Mouse (Mus musculus): ENCODE data around the gene Birc6. TPM values are rescaled to one million over a fixed set of nuclear protein-coding genes. Genes with fewer than 3 reads are reported as not detected.
"Not testable (repeated sequence)": the region's sequence is repeated elsewhere in the genome, so short reads cannot be mapped to it uniquely, and the experiment has no call there.

The Birc6 gene
- polyA plus RNA-seq, 1 experiment from 2014 or later, result 92.4 TPM

GRCm38 (mm10) chr17:74684927-74685326 is 156.8 kb downstream of the Birc6 start:
- Histone ChIP-seq H3K27me3 (replicated peaks; ENCODE audit: low read depth, poor library complexity, severe bottlenecking) (no peaks in the 10 kb centered on the region), H3K27ac (replicated peaks) (no peak overlapping the region), H3K4me1 (no peaks in the 10 kb centered on the region), H3K36me3 (replicated peaks) (peaks cover 64% of the 10 kb centered on the region), H3K4me3 (no peak overlapping the region), H3K9me3 (no peaks in the 10 kb centered on the region)
- DNase-seq (ENCODE audit: low spot score), result no peak
- 93% methylated on average over 3 of the region's 3 CpGs for WGBS

- Histone ChIP-seq H3K4me1 (no peaks in the 10 kb centered on the region), H3K27ac (replicated peaks) (no peak overlapping the region), H3K4me3 (no peak overlapping the region), H3K27me3 (replicated peaks; ENCODE audit: low read depth, poor library complexity, severe bottlenecking) (no peaks in the 10 kb centered on the region), H3K36me3 (replicated peaks) (peaks cover 68% of the 10 kb centered on the region), H3K9me3 (no peaks in the 10 kb centered on the region)
- 91% methylated on average over 2 of the region's 2 CpGs for WGBS
- no peak for DNase-seq (ENCODE audit: low spot score)
Measured at GRCm38 (mm10) chr17:74688555-74688954, 160.5 kb downstream of the Birc6 start.

- WGBS, result 91% methylated on average over 4 of the region's 4 CpGs
- no peak overlapping the region for H3K27ac ChIP-seq (replicated peaks)
- H3K27me3 ChIP-seq (replicated peaks; ENCODE audit: low read depth, poor library complexity, severe bottlenecking), result no peaks in the 10 kb centered on the region
- H3K9me3 ChIP-seq, result no peaks in the 10 kb centered on the region
- no peak for DNase-seq (ENCODE audit: low spot score)
- no peak overlapping the region for H3K4me3 ChIP-seq
- no peaks in the 10 kb centered on the region for H3K4me1 ChIP-seq
- H3K36me3 ChIP-seq (replicated peaks), result peaks cover 76% of the 10 kb centered on the region
Measured at GRCm38 (mm10) chr17:74689406-74689805, 161.3 kb downstream of the Birc6 start.

- WGBS, result 96% methylated on average over 2 of the region's 2 CpGs
- H3K27ac ChIP-seq (replicated peaks); H3K4me3 ChIP-seq; H3K27me3 ChIP-seq (replicated peaks; ENCODE audit: low read depth, poor library complexity, severe bottlenecking); H3K4me1 ChIP-seq; H3K9me3 ChIP-seq; DNase-seq (ENCODE audit: low spot score): not testable (repeated sequence)
- peaks cover 84% of the 10 kb centered on the region for H3K36me3 ChIP-seq (replicated peaks)
Measured at GRCm38 (mm10) chr17:74701661-74702060, 173.6 kb downstream of the Birc6 start.

GRCm38 (mm10) chr17:74705480-74705879 is 177.4 kb downstream of the Birc6 start:
- Histone ChIP-seq H3K27me3 (replicated peaks; ENCODE audit: low read depth, poor library complexity, severe bottlenecking) (no peaks in the 10 kb centered on the region), H3K9me3 (no peaks in the 10 kb centered on the region), H3K4me1 (no peaks in the 10 kb centered on the region), H3K36me3 (replicated peaks) (peaks cover 46% of the 10 kb centered on the region), H3K4me3 (no peak overlapping the region), H3K27ac (replicated peaks) (no peak overlapping the region)
- WGBS, result 86% methylated on average over 5 of the region's 5 CpGs
- DNase-seq (ENCODE audit: low spot score), result no peak

GRCm38 (mm10) chr17:74706593-74706992 is 178.5 kb downstream of the Birc6 start:
- H3K4me1 ChIP-seq, result no peaks in the 10 kb centered on the region
- H3K27me3 ChIP-seq (replicated peaks; ENCODE audit: low read depth, poor library complexity, severe bottlenecking), result no peaks in the 10 kb centered on the region

GRCm38 (mm10) chr17:74707637-74708152 is 179.6 kb downstream of the Birc6 start:
- 86% methylated on average over 7 of the region's 7 CpGs for WGBS

More at GRCm38 (mm10) chr17:74706593-74706992, 178.5 kb downstream of the Birc6 start:
- H3K36me3 ChIP-seq (replicated peaks), result peaks cover 35% of the 10 kb centered on the region
- H3K27ac ChIP-seq (replicated peaks), result no peak overlapping the region
- no peak for DNase-seq (ENCODE audit: low spot score)
- H3K9me3 ChIP-seq, result no peaks in the 10 kb centered on the region
- H3K4me3 ChIP-seq, result no peak overlapping the region

GRCm38 (mm10) chr17:74710731-74711130 is 182.6 kb downstream of the Birc6 start:
- 75% methylated on average over 4 of the region's 4 CpGs for WGBS
- Histone ChIP-seq H3K36me3 (replicated peaks) (peaks cover under 1% of the 10 kb centered on the region; the same call in 1 of the 2 replicates), H3K27me3 (replicated peaks; ENCODE audit: low read depth, poor library complexity, severe bottlenecking) (no peaks in the 10 kb centered on the region), H3K4me3 (no peak overlapping the region), H3K4me1 (no peaks in the 10 kb centered on the region), H3K27ac (replicated peaks) (no peak overlapping the region), H3K9me3 (no peaks in the 10 kb centered on the region)
- no peak for DNase-seq (ENCODE audit: low spot score)

More at GRCm38 (mm10) chr17:74707637-74708152, 179.6 kb downstream of the Birc6 start:
- peaks cover 26% of the 10 kb centered on the region for H3K36me3 ChIP-seq (replicated peaks)
- no peaks in the 10 kb centered on the region for H3K9me3 ChIP-seq
- DNase-seq (ENCODE audit: low spot score), result no peak
- no peaks in the 10 kb centered on the region for H3K27me3 ChIP-seq (replicated peaks; ENCODE audit: low read depth, poor library complexity, severe bottlenecking)
- no peak overlapping the region for H3K27ac ChIP-seq (replicated peaks)
- no peak overlapping the region for H3K4me3 ChIP-seq
- H3K4me1 ChIP-seq, result no peaks in the 10 kb centered on the region

- no peak overlapping the region for H3K27ac ChIP-seq (replicated peaks)
- WGBS, result 90% methylated on average over 8 of the region's 8 CpGs
- DNase-seq (ENCODE audit: low spot score), result no peak
- no peaks in the 10 kb centered on the region for H3K9me3 ChIP-seq
- H3K36me3 ChIP-seq (replicated peaks), result no peaks in the 10 kb centered on the region
- no peak overlapping the region for H3K4me3 ChIP-seq
- no peaks in the 10 kb centered on the region for H3K27me3 ChIP-seq (replicated peaks; ENCODE audit: low read depth, poor library complexity, severe bottlenecking)
- H3K4me1 ChIP-seq, result no peaks in the 10 kb centered on the region
Measured at GRCm38 (mm10) chr17:74711627-74712026, 183.5 kb downstream of the Birc6 start.

- no peaks in the 10 kb centered on the region for H3K9me3 ChIP-seq
- WGBS, result 68% methylated on average over 3 of the region's 3 CpGs
- no peaks in the 10 kb centered on the region for H3K27me3 ChIP-seq (replicated peaks; ENCODE audit: low read depth, poor library complexity, severe bottlenecking)
- H3K36me3 ChIP-seq (replicated peaks), result no peaks in the 10 kb centered on the region
- peaks cover 13% of the 10 kb centered on the region for H3K4me1 ChIP-seq
- H3K27ac ChIP-seq (replicated peaks), result no peak overlapping the region
- no peak for DNase-seq (ENCODE audit: low spot score)
- no peak overlapping the region for H3K4me3 ChIP-seq
Measured at GRCm38 (mm10) chr17:74715128-74715527, 187.0 kb downstream of the Birc6 start.

GRCm38 (mm10) chr17:74715724-74716123 is 187.6 kb downstream of the Birc6 start:
- H3K4me1 ChIP-seq, result peaks cover 13% of the 10 kb centered on the region
- DNase-seq (ENCODE audit: low spot score), result no peak
- no peak overlapping the region for H3K4me3 ChIP-seq
- no peaks in the 10 kb centered on the region for H3K27me3 ChIP-seq (replicated peaks; ENCODE audit: low read depth, poor library complexity, severe bottlenecking)
- 47% methylated on average over 1 of the region's 1 CpGs for WGBS
- H3K36me3 ChIP-seq (replicated peaks), result peaks cover 4% of the 10 kb centered on the region
- no peaks in the 10 kb centered on the region for H3K9me3 ChIP-seq
- H3K27ac ChIP-seq (replicated peaks), result no peak overlapping the region

- no peaks in the 10 kb centered on the region for H3K9me3 ChIP-seq
- WGBS, result 67% methylated on average over 3 of the region's 3 CpGs
- no peak for DNase-seq (ENCODE audit: low spot score)
- no peaks in the 10 kb centered on the region for H3K27me3 ChIP-seq (replicated peaks; ENCODE audit: low read depth, poor library complexity, severe bottlenecking)
- H3K4me1 ChIP-seq, result peaks cover 13% of the 10 kb centered on the region
- H3K27ac ChIP-seq (replicated peaks), result no peak overlapping the region
- H3K4me3 ChIP-seq, result peak overlapping the region; percentile 94
- H3K36me3 ChIP-seq (replicated peaks), result peaks cover 12% of the 10 kb centered on the region
Measured at GRCm38 (mm10) chr17:74716643-74717042, 188.5 kb downstream of the Birc6 start.

- Histone ChIP-seq H3K27me3 (replicated peaks; ENCODE audit: low read depth, poor library complexity, severe bottlenecking) (no peaks in the 10 kb centered on the region), H3K4me1 (peaks cover 13% of the 10 kb centered on the region), H3K4me3 (peak overlapping the region; percentile 94), H3K9me3 (no peaks in the 10 kb centered on the region), H3K27ac (replicated peaks) (peak overlapping the region; percentile 75), H3K36me3 (replicated peaks) (peaks cover 17% of the 10 kb centered on the region)
- no peak for DNase-seq (ENCODE audit: low spot score)
- 11% methylated on average over 14 of the region's 14 CpGs for WGBS
Measured at GRCm38 (mm10) chr17:74717091-74717617, 189.1 kb downstream of the Birc6 start.
